Mouse (Mus musculus) mouse trophoblast stem cell (cell line): ENCODE measurements around the gene Gtf2i.
"Not testable (repeated sequence)": the region's sequence is repeated elsewhere in the genome, so short reads cannot be mapped to it uniquely, and the experiment has no call there.

Experiments
- in situ Hi-C, 2 experiments: fragments of 300-500 bp; cut with MseI, MboI; formaldehyde crosslinking; loops; 2 replicates in 1 of 2; 3 replicates in 1 of 2; pipeline ENCODE4 v1.15.1; 2025

Gtf2i gene

DNA sequence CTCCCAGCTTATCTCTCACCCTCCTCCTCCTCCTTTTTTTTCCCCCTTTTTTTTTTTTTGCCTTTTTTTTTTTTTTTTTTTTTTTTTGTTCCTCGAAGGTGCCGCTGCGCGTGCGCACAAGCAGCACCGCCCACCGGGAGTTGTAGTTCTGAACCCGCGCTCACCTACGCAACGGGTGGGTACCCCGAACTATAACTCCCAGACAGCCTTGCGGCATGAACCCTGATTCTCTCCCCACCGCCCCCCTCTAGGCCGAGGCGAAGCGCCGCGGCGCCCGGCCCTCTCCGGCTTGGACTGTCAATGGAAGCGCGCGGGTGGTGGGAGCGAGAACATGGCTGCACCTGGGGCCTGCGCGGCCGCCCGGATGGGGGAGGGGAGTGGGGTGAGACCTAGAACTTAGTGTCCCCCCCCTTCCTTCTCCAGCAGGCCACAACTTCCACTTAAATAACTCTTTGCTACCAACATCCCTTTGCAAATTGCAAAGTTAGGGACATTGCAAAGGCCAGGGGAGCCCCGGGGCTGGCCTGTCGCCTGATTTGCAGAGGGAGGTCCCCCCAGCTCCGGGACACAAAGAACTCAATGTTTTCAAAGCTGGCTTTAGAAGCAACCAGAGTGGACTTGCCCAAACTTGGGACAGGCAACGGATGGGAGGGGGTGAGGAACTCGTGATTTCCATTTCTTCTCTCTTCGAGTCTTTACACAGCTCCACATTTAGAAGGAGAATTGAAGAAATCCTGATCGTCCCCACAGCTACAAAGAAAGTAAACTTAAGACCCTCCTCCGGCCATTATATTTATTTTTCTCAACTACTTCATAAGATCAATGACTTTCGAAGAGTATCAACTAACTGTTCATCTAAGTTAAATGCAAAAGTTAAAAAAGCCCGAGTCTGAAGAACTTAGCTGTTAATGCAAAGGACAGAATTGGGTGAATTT lies at the start of gene Gtf2i:
Gtf2i (minus strand) TSS at position 73 of the 935 bp plus-strand sequence.
- in situ Hi-C loops = no loop called here

DNA sequence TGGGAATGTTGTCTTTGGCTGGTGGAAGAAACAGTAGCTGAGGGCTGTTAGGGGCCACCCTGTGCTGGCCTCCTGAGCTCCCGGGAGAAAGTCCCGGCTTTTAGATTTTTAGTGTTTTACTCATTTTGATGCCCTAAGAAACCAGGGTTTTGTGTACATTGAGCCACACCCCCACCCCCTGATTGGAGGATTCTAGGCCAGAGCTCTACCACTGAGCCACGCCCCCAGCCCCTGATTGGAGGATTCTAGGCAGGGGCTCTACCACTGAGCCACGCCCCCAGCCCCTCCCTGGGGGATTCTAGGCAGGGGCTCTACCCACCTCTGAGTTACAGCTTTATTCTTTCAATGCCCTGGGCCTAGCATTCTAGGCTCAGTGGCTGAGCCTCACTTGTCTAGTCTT lies 44.5 kb upstream of the Gtf2i start:
- in situ Hi-C loops = no loop called here

DNA sequence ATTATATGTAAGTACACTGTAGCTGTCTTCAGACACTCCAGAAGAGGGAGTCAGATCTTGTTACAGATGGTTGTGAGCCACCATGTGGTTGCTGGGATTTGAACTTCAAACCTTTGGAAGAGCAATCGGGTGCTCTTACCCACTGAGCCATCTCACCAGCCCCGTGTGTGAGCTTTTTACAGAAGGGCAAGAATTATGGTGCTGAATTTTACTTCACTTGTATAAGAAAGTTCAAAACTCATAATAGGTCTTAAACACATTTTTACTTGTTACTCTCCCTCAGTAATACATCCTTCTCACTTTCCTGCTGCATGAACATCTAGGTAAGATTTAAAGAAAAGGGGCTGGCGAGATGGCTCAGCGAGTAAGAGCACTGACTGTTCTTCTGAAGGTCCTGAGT lies 40.8 kb upstream of the Gtf2i start:
- in situ Hi-C loops = not testable (repeated sequence)

DNA sequence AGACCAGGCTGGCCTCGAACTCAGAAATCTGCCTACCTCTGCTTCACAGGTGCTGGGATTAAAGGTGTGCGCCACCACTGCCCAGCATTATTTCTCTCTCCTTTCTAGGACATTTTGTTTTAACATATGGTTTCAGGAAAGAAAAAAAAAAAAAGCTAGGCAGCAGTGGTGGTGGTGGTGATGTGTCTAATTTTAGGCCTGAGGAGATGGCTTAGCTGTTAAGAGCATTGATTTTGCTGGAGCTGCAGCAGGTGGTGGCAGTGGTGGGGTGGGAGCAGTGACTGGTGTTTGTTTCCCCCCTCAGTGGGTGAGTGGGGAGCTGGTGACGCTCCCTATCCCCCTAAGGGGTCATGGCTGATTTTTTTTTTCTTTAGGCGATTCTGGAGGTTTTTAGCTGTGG lies 38.6 kb upstream of the Gtf2i start:
- in situ Hi-C loops = no loop called here

GRCm38 (mm10) chr5:134352527-134353001 lies 38.0 kb upstream of the Gtf2i start:
- in situ Hi-C loops = no loop called here

DNA sequence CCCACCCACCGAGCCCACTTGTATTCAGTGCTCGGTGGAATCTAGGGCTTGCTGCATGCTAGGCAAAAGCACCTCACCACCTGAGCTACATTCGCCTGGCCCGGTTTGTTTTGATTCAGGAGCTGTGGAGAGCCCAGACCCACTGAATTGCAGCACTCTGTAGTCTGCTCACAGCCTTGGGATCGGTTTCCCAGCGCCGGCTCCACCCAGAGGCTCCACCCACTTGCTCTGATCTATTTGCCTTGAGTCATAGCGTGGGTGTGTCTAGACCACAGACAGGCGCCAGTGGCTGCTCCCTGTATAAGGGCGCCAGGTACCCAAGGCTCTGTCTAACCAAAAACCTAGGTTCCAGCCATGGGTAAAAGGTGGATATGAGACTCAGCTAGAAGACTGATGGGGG lies 36.1 kb upstream of the Gtf2i start:
- in situ Hi-C loops = no loop called here

DNA sequence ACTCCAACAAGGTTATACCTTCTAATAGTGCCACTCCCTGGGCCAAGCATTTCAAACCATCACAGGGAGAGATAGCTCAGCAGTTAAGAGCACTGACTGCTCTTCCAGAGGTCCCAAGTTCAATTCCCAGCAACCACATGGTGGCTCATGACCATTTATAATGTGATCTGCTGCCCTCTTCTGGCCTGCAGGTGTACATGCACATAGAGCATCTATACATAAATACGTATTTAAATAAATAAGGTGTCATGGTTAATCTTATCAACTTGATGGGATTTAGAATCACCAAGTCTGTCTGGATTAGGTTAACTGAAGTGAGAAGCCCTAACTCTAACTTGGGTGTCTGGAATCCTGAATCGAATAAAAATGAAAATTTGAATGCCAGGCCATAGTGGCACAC lies 32.5 kb upstream of the Gtf2i start:
- in situ Hi-C loops = no loop called here

GRCm38 (mm10) chr5:134345449-134345848 lies 30.9 kb upstream of the Gtf2i start:
- in situ Hi-C loops = no loop called here

DNA sequence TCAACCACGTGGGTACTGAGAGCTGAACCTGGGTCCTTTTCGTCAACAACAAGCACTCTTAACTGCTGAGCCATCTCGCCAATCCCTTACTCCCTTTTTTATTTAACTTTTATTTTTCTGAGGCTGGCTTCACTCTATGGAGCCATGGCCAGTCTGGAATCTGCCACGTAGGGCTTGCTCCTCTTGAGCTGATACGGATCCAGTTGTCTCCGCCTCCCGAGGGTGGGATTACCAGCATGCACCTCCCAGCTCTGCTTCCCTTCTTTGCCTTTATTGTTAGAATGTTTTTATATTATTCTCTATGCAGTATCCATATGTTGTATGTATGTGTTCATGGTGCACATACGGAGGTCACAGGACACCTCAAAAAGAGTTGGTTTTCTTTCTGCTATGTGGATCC lies 29.5 kb upstream of the Gtf2i start:
- in situ Hi-C loops = loop anchor here (5.0 kb wide), 2 partner anchors 37 to 157 kb away; no protein-coding TSS in a partner anchor

- in situ Hi-C loops = loop anchor here (5.0 kb wide), 2 partner anchors 36 to 156 kb away; no protein-coding TSS in a partner anchor
These were observed 29.0 kb upstream of the Gtf2i start for GRCm38 (mm10) chr5:134343530-134343929.

GRCm38 (mm10) chr5:134342503-134343205 lies 28.1 kb upstream of the Gtf2i start:
- in situ Hi-C loops = loop anchor here (5.0 kb wide), 2 partner anchors 35 to 155 kb away; no protein-coding TSS in a partner anchor

- in situ Hi-C loops = loop anchor here (5.0 kb wide), 2 partner anchors 34 to 154 kb away; no protein-coding TSS in a partner anchor
These were observed 27.2 kb upstream of the Gtf2i start for GRCm38 (mm10) chr5:134341721-134342120.

GRCm38 (mm10) chr5:134341321-134341720 lies 26.8 kb upstream of the Gtf2i start:
- in situ Hi-C loops = loop anchor here (5.0 kb wide), 2 partner anchors 34 to 154 kb away; no protein-coding TSS in a partner anchor

DNA sequence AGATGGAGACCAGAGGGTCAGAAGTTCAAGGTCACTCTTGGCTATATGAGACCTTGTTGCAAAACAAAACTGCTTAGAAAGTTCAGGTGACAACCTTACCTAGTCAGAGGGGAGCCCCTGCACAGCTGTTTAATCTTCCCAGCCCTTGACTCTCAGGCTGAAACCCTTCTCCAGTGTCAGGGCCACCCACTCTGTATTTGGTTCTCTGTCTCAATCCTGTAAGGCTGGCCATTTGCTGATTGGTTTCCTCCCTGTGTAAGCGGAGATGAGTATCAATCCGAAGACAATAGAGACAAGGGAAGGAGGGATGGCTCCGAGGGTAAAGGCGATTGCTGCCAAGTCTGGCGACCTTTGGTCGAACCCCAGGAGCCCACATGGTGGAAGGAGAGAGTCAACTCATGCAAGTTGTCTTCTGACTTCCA lies 25.6 kb upstream of the Gtf2i start:
- in situ Hi-C loops = loop anchor here (5.0 kb wide), 2 partner anchors 33 to 153 kb away; no protein-coding TSS in a partner anchor

GRCm38 (mm10) chr5:134337012-134337411 lies 22.5 kb upstream of the Gtf2i start:
- in situ Hi-C loops = not testable (repeated sequence)

DNA sequence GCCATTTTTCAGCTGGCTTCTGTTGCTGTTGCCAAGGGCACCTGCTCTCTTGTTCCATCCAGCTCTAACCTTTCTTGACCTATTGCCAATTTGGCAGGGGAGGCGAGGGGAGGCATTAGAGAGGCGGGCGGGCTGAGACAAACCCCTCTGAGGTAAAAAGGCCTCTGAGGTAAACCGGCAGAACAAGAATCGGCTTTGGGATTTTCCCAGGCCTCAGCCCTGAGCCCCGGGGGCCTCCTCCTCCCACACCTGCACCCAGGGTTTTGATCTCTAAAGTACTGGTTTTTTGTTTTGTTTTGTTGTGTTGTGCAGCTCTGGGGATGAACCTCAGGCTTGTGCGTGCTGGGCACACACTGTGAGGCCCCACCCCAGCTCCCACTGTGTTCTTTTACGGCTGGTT lies 18.2 kb upstream of the Gtf2i start:
- in situ Hi-C loops = no loop called here

GRCm38 (mm10) chr5:134330082-134330481 lies 15.5 kb upstream of the Gtf2i start:
- in situ Hi-C loops = no loop called here

DNA sequence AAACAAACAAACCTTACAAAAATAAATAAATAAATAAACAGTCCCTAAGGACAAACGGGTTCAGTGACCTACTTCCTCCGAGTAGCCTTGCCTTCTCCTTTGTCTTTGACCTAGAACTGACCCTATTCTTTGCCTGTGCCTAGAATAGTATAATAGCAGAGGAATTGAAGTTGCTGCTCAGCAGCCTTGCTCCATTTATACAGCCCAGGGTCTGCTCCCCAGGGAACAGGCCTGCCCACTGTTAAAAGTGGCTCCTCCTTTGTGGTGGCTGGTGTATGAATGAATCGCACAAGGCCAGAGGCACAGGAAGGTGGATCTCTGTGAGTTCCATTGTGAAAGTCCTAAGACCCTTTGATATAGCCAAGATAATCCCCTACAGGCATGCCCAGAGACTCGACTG lies 14.8 kb upstream of the Gtf2i start:
- in situ Hi-C loops = no loop called here

DNA sequence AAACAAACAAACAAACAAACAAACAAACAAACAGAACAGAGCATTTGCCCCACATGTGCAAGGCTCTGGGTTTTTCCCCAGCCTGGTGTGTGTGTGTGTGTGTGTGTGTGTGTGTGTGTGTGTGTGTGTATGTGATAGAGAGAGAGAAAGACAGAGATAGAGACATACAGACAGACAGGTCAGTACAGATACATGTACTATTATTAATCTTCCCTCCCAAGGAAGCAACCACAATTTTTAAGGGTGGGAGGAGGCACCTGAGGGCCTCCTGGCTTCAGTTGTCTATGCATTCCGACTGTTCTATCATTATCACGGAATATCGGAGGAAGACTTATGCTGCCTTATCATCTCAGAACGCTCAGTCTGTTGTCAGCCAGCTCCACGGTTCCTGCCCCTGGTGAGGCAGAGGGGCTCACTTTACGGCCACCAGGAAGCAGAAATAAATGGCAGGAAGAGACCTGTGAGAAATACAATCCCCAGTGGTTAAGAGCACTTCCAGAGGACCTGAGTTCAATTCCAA lies 14.0 kb upstream of the Gtf2i start:
- in situ Hi-C loops = no loop called here

DNA sequence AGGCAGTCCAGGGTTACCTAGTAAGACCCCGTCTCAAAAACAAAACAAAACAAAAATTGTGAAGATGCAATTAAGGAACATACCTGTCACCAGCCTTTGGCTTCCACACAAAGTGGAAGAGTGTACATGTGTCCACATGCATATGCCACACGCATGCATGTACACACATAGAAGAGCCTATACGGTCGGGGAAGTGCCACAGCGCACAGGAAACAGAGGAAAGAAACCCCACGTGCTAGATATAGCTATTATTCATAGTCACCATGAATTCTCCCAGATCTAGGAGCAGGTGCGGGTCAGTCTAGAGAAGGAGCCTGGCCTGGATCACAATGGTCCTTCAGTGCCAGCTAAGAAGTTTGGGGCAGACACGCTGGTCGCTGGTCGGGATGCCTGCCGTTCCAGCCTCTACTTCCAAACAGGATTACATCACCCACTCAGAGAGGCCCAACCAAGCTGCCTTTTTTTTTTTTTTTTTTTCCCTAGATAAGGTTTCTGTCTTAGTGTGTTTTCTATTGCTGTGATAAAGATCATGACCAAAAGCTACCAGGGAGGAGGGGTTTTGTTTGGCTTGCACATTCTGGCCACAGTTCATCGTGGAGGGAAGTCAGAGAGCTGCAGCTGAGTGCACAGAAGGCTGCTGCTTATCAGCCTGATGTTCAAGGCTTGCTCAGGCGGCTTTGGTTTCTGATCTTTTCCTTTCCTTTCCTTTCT lies 11.5 kb upstream of the Gtf2i start:
- in situ Hi-C loops = no loop called here

DNA sequence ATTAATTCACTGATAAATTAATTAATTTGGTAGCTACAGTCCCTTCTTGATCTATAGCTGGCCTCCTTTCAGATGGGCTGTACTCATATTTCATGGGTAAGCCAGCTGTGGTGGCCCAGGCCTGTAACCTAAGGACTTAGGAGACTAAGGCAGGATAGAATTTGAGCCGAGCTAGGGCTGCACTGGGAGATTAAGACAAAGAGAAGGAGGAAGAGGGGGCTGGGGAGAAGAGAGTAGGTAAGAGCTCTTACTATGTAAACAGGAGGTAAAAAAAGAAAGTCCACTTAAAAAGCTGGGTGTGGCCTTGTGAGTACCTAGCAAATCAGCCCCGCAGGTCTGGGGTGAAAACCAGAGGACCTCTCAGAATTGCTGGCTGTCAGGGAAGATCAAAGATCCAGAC lies 9.3 kb upstream of the Gtf2i start:
- in situ Hi-C loops = no loop called here
